Mouse (Mus musculus): ENCODE measurements around the gene Hs6st1.

- TF ChIP-seq POLR2A (IDR thresholded peaks at IDR 0.05; ENCODE audit: insufficient read depth, low read length) = no peak
- TF ChIP-seq EP300 (IDR thresholded peaks at IDR 0.05; ENCODE audit: insufficient read depth, low read depth, low read length) = no peak
- TF ChIP-seq CTCF (IDR thresholded peaks at IDR 0.05; ENCODE audit: low read depth, low read length) = no peak
Observed at GRCm38 (mm10) chr1:36148809-36149208, 80.6 kb downstream of the Hs6st1 start.

Data from ES-Bruce4 (cell line).